Mouse (Mus musculus) layer of hippocampus, adult 11-12 months (tissue): ENCODE measurements around the gene Pebp1.
"Not testable (repeated sequence)": the region's sequence is repeated elsewhere in the genome, so short reads cannot be mapped to it uniquely, and the experiment has no call there.

Experiments
- DNase-seq: peaks from one replicate; pipeline ENCODE4 v3.0.0; 2022; ENCODE audit warnings: low spot score

The Pebp1 gene

DNA sequence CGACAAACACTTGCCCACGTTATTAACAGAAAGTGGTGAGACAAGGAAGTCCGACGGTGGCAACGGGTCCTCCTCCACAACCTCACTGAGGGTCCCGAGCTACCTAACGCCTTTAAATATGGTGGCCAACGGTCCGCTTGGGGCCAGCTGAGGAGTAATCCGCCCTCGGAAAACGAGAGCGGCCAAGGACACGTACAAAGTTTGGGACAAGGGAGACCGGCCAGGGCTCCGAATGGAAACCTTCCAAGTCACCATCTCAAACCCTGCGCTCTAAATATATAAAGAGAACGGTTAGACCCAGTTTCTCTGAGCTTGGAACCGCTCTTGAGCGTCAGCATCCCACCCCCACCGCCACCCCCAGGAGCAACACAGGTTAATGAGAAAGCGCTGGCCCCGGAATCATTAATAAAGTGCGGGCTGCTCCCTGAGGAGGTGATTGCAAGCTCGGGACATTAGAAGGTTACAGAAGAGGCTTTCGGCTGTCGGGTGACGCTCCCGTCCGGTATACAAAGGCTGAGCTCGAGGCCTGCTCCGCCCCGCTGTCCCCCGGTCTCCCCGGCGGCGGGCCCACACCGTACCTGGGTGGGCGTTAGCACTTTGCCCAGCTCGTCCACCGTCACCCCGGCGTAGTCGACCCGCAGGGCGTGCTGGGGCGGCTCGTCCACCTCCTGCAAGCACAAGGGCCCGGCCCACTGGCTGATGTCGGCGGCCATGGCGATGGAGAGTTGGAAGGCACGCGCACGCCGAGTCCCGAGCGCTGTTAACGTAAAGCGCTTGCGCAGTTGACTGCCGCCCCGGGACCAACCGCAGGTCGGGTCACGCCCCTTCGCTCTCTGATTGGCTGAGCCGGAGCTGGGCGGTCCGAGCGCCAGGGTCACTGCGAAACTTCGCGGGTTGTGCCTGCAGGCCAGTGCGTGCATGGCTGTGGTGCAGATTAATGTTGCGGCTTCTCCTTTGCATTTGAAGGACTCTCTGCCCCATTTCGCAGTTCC, at the start of gene Pebp1:
Gene Pebp1, minus strand, starts transcription at position 795 of the 992 bp plus-strand sequence.
- peak; percentile 94 for DNase-seq

DNA sequence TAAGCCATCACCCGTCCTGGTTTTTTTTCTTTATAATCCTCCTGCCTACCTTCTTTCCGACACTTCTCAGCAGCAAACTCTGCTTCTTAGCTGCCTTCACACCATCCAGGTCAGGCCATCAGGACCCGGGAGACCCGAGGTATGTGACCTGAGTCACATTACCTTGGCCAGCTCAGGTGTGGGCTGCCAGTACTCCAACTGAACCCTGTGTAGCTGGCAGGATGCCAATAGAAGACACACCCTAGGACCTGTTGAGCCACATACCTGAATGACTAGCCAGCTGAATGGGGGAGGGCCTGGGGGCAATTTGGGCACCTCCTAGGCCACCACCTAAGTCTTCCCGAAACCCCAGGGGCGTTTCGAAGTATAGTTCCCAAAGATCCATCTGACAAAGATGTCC, 43.0 kb upstream of the Pebp1 start:
- DNase-seq, result no peak

DNA sequence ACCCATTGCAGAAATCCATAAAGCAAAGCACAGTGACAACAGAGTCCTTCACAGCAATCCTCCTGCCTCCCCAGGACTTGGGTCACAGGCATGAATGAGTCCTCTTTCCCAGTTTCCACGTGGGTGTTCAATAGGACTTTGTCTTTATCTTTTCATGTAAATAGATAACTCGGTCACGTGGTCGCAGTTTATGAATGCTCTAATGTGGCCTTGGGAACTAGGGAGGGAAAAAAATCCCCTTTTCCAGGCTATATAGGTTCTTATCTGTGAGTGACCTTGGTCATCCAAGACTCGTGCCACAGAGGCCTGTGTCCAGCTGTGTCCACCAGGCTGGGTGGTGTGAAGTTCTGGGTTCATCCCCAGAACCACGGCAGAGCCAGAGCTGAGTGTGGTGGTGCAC, 39.0 kb upstream of the Pebp1 start:
- no peak for DNase-seq

DNA sequence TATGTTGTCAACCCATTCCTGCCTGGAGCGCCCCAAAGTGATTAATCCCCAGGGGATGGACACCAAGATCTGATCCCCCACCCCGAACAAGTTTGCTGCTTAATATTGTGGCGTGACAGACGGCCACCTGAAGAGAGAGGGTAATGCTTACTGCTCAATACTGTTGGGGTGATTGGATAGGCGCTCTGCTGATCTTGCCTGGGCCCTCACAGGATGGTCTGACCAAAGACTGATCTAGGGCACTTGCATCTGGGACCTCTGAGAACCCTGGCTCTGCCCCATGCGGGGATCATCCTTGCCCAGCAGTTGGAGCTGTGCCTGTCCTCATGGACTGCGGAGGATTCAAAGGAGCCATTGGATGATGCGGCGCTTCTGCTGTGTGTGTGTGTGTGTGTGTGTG, 36.3 kb upstream of the Pebp1 start:
- DNase-seq, result no peak

DNA sequence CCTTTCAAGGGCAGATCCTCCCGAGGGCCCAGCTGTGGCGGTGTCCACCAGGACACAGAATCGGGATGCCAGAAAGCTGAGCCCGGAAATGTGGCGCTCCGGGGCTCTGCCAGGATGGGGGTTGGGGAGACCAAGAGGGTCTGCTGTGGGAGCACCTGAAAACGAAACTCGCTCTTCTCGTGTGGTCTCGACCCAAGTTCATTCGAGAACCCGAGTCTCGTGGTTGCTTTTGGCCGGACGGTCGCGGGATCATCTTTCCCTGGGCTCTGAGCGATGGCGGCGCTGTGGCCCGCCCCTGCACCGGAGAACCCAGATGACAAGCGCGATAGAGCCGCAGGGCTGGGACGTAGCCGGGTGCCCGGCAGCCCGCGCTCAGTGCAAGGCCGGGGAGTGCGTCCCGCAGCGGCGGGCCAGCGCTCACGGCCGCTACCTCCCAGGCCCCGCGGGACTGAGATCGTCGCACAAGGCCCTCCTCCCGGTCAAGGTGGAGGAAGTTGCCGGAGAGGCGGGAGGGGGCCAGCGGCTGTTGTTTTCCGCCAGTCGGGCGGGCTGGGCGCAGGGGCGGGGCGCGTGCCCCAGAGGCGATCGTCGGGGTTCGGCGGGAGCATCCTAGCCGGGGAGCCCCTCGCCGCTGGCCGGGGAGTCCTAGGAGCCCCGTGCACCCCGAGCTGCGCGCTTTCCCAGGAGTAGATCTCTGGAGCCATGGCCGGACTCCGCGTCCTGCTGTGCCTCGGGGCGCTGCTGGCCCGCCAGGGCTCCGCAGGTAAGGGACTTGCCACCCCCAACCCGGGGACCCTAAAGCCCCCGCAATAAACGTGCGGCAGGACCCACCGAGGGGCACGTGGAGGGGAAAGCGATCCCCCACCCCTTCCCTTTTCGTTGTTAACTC, 31.6 kb upstream of the Pebp1 start, which contains the start of gene Vsig10:
Gene Vsig10, plus strand, starts transcription at position 343 of the 889 bp plus-strand sequence.
- peak; percentile 43 for DNase-seq

DNA sequence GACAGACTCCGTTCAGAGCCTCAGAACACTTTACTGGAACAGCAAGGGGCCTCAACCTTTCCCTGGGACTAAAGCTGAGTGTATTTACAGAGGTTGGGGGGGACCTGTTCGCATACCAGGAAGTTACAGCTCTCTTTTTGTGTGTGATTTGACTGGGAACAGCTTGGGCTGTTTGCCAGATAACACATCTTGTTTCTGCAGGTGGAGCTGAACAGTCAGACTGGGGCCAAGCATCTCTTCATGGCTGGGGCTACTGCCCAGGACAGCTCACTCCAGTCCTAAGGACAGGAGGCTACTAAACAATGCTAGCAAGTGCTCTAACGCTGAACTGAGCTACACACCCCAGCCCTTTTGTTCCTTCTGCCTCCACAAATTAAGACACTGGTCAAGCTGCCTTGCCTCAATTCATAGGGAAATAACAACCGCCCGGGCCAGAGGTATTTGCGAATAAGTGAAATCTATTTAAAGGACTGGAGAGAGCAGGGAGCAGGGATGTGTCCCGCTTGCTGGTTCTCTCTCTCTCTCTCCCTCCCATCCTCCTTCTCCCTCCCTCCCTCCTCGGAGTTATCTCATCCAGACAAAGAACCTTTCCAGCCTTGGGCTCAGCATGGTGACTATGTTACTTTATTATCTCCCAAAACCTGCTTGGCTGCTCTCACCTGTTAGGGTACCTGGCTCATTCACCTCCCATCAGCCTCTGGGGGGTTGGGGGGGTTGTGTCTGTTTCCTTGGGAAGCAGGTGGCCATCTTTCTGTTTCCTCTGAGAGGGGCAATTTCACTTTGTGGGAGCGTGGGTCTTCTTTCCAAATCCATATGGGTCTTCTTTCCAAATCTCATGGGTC, 27.4 kb upstream of the Pebp1 start:
- DNase-seq, result no peak

DNA sequence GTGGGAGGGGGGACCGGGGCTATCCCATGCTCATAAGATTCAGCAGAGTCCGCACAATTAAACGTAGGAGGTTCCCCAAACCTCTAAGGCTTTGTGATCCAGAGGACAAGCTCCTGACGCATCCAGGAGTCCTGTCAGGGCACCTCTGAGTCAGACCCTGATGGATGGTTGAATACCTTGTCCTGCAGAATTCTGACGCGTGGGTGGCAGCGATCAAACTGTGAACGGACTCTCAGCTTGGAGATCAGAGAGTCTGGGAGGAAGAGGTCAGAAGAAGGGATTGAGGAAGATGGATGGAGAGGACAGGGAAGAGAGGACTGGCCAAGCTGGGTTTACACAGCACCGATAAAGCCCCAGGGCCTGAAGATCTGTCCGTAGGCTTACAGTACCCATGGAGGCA, 26.5 kb upstream of the Pebp1 start:
- no peak for DNase-seq

DNA sequence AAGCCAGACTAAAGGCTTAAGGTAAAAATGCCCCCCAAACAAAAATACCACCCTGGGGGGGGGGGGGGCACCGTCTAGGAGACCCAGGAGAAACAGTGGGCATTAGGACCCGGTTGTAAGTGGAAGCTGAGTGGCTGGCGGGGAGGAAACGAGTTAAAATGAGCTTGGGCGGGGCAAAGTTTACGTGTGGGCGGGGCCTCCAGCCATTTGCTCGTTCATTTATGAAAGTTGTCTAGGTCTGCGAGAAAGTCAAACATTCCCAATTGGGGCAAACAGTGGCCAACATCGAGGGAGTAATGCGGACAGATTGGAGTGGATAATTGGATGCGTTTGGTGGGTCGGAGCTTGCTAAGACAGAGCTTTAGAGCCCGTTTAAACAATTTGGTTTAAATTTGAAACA, 26.0 kb upstream of the Pebp1 start:
- no peak for DNase-seq

DNA sequence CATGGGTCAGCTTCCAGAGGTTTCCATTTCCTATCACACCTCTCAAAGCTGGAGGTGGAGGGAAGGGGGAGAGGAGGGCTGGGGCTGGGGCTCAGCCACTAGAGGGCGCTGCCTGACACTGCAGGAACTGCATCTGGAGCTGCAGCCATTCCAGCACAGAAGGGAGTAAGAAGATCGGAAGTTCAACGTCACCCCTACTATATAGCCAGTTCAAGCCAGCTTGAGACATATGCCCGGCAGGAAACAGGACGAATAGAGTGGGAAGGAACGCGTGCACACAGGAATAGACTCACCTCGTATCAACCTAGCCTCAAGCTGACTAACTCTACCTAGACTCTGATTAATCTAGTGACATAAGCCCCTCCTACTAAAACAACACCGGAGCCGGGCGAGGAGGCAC, 20.3 kb upstream of the Pebp1 start:
- DNase-seq, result peak; percentile 61

DNA sequence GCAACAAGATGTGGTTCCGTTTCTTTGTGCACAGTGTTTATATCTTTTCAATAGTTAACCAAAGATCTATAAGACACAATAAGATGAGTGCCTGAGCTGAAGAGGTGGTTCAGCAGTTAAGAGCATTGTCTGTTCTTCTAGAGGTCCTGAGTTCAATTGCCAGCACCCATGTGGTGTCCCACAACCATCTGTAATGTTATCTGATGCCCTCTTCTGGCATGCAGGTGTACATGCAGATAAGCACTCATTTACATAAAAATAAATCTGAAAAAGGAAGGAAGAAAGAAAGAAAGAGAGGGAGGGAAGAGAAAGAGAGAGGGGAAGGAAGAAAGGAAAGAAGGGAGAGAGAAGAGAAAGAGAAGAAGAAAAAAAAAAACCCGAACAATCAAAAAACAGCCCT, 19.4 kb upstream of the Pebp1 start:
- DNase-seq, result no peak

DNA sequence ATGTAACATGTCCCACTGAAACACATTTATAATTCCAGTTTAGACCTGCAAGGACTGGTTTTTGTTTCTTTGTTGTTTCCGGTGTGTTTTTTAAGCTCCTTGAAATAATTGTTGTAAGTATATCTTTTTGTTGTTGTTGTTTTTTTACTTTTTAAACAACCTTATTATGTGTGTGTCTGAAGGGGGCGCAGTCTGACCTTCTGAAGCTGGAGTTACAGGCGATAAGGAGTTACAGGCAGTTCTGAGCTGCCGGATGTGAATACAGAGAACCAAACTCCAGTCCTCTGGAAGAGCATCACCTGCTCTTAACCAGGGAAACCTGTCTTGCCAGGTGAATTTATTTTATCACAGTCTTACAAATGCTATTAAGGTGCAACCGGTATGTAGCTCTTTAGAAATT, 18.3 kb upstream of the Pebp1 start:
- no peak for DNase-seq

DNA sequence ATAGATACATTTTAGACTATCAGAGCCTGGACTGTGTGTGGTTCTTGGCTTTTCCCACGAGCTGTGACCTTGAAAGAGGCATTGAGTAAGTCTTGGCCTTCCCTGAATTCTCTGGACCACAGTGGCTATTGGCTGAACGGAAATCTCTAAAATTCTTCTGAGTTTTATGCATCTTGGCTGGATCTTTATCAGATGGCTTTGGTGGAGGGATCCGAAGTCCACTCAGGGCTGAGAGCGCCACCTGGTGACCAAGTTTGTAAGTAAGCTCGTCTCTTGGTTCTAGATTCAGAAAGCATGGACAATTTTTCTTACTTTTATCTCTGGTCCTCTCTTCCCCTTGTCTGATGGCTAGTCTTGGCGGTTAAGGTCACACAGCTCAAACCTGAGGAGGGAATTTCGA, 17.5 kb upstream of the Pebp1 start:
- DNase-seq, result peak; percentile 78

DNA sequence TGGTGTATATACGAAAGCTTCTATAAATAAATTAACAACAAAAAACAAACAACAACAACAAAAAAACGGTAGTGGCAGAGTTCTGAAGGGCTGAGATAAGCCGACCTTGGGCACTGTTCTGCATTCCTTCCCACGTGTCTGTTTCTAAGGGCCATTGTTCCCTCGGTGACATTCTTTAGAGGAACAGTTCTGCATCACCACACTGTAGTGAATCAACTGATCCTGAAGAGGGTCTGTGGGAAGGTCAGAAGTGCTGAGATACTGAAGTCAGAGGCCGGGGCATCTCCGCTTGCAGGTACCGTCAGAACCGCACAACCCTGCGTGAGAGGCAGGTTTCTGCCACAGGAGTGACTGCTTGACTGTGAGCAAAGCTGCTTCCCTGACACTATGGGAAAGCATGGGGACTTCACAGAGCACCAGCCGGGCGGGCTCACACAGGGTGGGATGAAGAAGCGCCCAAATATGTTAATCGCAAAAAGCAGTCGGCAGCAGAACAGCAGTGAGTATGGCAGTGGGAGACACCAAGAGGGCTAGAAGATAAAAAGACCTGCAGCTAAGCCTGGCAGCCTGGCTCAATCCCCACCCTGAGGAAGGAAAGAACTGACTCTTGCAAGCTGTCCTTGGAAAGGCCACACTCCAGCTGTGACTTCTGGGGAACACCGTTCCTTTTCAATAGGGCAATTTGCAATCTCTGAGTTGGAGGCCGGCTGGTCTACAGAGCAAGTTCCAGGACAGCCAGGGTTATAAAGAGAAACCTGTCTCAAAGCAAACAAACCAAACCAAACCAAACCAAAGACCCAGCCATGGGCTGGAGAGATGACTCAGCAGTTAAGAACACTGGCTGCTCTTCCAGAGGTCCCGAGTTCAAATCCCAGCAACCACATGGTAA, 16.5 kb upstream of the Pebp1 start:
- no peak for DNase-seq

DNA sequence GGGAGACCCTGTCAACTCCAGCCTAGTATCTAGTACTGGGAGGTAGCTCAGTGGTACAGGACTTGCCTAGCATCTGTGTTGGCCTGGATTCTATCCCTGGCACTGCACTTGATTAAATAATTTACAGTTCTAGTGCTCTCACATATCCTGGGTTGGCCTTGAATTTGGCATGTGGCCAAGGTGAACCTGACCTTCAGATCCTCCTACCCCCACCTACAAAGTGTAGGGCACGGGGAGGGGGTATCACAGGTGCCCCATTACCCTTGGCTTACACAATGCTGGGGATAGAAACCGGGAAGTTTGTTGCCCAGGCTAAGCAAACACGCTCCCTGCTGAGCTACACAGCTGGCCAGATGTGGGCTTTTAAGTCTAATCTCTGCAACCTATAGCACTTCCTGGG, 15.5 kb upstream of the Pebp1 start:
- no peak for DNase-seq

DNA sequence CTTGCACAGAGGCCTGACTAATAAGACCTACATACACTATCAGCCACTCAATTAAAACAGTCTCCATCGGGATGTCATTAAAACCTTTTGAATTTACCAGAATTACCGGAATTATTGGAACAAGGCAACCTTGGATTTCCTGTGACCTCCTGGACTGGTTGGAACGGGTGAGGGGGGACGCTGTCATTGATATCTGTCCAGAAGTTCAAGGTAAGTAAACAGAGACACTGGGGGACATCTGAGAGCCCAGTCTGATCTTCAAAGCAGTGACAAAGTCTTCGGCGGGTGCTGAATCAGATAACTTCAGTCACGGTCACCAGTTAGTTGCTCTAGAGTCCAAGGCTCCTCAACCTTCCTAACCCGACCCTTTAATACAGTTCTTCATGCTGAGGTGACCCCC, 7.6 kb upstream of the Pebp1 start:
- DNase-seq, result no peak

DNA sequence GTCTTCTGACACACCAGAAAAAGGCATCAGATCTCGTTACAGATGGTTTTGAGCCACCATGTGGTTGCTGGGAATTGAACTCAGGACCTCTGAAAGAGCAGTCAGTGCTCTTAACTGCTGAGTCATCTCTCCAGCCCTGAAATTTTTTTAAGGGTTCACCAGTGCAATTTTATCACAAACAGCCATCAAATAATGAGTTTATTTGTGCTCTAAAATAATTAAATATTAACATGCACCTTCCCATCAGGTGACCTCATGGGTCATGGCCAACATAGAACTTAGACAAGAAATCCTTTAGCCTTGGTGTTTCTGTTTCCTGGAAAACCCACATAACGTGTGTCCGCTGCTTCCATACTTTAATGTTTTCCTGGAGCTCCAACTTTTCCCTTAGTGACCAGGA, 6.4 kb upstream of the Pebp1 start:
- DNase-seq, result not testable (repeated sequence)

DNA sequence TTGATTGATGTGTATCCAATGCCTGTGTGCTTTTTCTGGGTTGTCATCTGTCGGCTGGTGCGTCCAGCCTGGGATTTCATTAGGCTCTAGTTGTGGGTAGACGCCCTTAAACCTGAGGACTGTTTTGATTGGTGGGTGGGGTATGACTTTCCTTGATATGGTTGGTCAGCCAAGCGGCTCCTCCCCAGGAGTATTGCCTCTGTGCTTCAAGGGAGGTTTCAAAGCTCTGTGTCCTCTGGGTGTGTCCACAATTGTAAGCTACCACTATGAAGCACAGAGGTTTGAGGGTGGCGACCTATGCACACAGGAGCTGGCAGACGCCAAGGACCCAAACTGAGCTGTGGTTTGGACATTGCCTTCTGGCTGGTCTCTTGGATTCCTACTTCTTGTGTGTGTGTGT, 5.1 kb upstream of the Pebp1 start:
- DNase-seq, result no peak

DNA sequence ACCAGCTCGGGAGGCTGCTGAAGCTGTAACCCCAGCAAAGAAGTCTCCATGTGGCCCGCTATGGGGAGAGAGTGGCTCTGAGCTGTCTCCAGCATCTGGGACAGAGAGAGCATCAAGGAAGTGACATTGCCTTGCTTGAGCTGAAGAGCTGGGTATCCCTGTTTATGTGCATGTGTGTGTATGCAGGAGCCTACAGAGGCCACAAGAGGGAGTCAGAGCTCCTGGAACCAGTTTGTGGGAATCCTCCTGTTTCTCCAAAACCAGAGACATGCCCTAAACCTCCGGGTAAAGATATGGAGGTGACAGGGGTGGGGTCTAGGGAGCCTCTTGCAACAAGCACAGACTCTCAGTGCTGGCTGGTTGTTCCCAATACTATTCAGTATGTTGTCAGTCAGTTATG, 3.9 kb upstream of the Pebp1 start:
- DNase-seq, result no peak

DNA sequence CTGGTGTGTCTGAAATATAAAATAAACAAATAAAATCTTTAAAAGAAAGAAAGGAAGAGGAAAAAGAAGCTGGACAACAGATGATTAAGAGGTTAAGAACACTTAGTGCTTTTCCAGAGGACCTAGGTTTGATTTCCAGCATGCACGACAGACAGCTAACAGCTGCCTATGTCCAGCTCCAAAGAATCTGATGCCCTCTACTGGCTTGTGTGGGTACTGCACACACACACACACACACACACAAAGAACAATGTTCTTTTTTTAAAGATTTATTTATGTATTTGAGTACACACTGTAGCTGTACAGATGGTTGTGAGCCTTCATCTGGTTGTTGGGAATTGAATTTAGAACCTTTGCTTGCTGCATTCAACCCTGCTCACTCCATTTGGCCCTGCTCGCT, 2.7 kb upstream of the Pebp1 start:
- no peak for DNase-seq

DNA sequence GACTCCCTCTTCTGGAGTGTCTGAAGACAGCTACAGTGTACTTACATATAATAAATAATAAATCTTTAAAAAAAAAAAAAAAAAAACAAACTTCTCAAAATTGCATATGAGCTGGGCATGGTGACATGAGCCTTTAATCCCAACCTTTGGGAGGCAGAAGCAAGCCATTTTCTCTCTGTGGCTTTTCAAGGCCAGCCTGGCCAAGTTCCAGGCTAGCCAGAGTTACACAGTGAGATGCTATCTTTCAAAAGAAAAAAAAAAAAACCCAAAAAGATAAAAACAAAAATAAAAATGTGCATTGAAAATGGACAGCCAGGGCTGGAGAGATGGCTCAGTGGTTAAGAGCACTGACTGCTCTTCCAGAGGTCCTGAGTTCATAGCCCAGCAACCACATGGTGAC, 2.2 kb upstream of the Pebp1 start:
- DNase-seq, result no peak

DNA sequence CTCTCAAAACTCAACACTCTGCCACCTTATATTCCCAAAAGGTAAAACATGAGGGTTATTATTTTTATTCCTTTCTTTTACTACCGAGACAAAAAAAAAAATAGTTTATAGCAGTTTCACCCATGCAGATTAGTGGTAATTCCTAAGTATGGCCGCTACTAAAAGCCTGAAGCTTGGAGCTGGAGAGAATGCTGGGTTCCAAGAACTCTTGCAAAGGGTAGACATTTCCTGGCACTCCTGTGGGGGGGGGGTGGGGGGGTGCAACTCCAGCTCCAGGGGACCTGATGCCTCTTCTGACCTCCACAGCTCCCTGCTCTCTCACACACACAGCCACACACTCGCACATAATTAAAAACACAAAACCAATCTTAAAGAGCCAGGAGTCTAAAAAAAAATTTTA, 1.1 kb downstream of the Pebp1 start:
- DNase-seq, result no peak
